Mouse (Mus musculus) intestine, embryonic 15.5 days (tissue): ENCODE measurements around the gene Tbcel. TPM values are rescaled to one million over a fixed set of nuclear protein-coding genes. Genes with fewer than 3 reads are reported as not detected.

Experiments used
- ATAC-seq: fragments of 200-750 bp; cut with Nextera tagmentation; 2 replicates; pipeline ENCODE4 v1.8.0; 2017; ENCODE audit warnings: moderate TSS enrichment, moderate library complexity
- H3K27ac ChIP-seq: fragments of 300-500 bp; sonication (generic); 2 replicates; pipeline ENCODE4 v1.5.1; 2015; ENCODE audit warnings: mild to moderate bottlenecking, inconsistent platforms
- H3K27me3 ChIP-seq: fragments of 300-500 bp; sonication (generic); replicated peaks from 2 replicates; pipeline ENCODE4 v1.6.1; 2015; ENCODE audit warnings: inconsistent platforms
- H3K36me3 ChIP-seq: fragments of 300-500 bp; sonication (generic); 2 replicates; pipeline ENCODE4 v1.6.1; 2015; ENCODE audit warnings: inconsistent platforms
- H3K4me1 ChIP-seq: fragments of 300-500 bp; sonication (generic); replicated peaks from 2 replicates; pipeline ENCODE4 v1.6.1; 2015; ENCODE audit warnings: inconsistent platforms
- H3K4me2 ChIP-seq: fragments of 300-500 bp; sonication (generic); replicated peaks from 2 replicates; pipeline ENCODE4 v1.6.1; 2015; ENCODE audit warnings: mild to moderate bottlenecking, inconsistent platforms
- H3K4me3 ChIP-seq: fragments of 300-500 bp; sonication (generic); replicated peaks from 2 replicates; pipeline ENCODE4 v1.5.1; 2015; ENCODE audit warnings: inconsistent platforms
- H3K9ac ChIP-seq: fragments of 300-500 bp; sonication (generic); 2 replicates; pipeline ENCODE4 v1.6.1; 2015; ENCODE audit warnings: inconsistent platforms
- H3K9me3 ChIP-seq: fragments of 300-500 bp; sonication (generic); 2 replicates; pipeline ENCODE4 v1.6.1; 2016; ENCODE audit warnings: inconsistent platforms
- WGBS: fragments of 180-500 bp; shearing (Covaris S2); methylation state at CpG from one replicate; pipeline ENCODE4 v1.1.7; 2015; 5-methylcytosine and 5-hydroxymethylcytosine counted together
- polyA plus RNA-seq: library from polyadenylated mRNA; unstranded; fragments of >200 nt; fragmentation: Nextera tagmentation; extraction: Ambion mirVana; gene quantifications from 2 replicates; pipeline ENCODE4 v1.2.1, GENCODE M21; 2015

The Tbcel gene
- polyA plus RNA-seq, 1 experiment from 2014 or later = 4.5 TPM

DNA sequence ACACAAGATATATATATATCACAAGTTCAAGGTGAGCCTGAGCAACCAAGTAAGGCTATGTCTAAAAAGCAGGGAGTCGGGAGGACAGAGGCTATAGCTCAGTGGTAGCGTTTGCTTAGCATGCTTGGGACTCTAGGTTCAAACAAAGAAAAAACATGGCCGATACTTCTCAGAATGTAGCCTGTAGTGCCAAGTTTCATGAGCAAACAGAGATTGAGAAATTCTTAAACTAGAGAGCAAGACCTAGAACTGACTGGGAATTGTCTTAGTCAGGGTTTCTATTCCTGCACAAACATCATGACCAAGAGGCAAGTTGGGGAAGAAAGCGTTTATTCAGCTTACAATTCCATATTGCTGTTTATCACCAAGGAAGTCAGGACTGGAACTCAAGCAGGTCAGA, 31.4 kb downstream of the Tbcel start:
- no peaks in the 10 kb centered on the region for H3K27me3 ChIP-seq
- no peak for ATAC-seq
- 80% methylated on average over 4 of the region's 4 CpGs for WGBS

DNA sequence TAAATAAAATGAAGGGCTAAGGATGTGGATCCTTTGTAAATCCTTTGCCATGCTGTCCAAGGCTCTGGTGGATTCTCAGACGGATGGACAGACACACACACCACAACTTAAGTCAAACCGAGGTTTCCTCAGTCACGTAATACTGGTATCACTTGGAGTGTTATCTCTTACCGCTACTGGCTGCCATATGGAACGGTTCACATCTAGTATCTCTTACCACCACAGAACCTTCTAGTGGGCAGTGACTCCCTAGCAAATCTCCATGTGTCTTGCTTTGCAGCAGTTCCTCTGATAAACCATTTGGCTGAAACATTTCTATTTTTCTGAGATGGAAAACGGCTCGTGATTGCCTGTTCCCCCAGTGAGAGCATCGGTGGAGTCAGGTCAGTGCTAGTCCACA, 33.4 kb downstream of the Tbcel start:
- H3K4me1 ChIP-seq = peaks cover 14% of the 10 kb centered on the region; the same call in 1 of the 2 replicates
- H3K27ac ChIP-seq = no peak overlapping the region
- ATAC-seq = no peak
- H3K9me3 ChIP-seq = no peaks in the 10 kb centered on the region
- no peaks in the 10 kb centered on the region for H3K36me3 ChIP-seq
- 84% methylated on average over 8 of the region's 8 CpGs for WGBS
- no peaks in the 10 kb centered on the region for H3K27me3 ChIP-seq
- H3K4me2 ChIP-seq = no peak overlapping the region
- H3K9ac ChIP-seq = no peak overlapping the region
- H3K4me3 ChIP-seq = no peak overlapping the region

More for the DNA sequence above, 31.4 kb downstream of the Tbcel start:
- Histone ChIP-seq H3K9me3 (no peaks in the 10 kb centered on the region), H3K27ac (no peak overlapping the region), H3K4me3 (no peak overlapping the region), H3K4me2 (no peak overlapping the region), H3K4me1 (peaks cover 8% of the 10 kb centered on the region; the same call in 1 of the 2 replicates), H3K9ac (no peak overlapping the region), H3K36me3 (no peaks in the 10 kb centered on the region)

DNA sequence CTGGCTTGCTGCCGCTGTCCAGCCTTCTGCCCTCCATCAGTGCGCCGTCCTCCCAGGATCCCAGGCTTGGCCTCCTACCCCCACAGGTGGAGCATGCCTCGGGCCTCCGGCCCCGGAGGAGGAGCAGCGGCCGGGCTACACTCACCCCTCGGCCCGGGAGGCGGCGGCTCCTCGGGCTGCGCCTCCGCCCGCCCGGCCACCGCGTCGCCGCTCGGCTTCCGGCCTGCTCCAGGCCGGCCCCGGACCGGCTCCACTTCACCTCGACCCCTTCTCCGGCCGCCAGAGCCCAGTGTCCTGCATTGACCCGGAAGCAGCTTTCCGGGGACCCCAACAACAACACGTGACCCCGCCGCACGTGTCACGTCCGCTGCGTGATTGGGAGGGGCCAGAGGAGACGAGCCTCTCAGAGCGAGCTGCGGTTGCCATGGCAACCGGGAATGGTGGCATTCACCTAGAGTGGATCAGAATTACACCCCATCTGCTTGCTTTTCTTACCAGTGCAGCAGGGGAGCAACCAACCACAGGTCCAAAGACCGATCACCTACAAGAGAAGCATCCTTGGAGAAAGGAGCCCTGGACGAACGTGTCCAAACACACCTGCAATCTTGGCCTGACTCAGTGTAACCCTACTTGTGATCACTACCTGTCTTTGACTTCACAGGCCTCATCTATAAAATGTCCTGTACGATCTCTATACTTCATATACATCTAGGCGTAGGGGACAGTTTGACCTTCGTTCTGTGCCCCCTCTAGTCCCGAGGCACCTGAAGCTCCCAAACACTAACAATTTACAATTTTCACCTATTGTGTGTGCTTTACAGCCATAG, 35.5 kb downstream of the Tbcel start:
- WGBS = 6% methylated on average over 49 of the region's 49 CpGs
- peak; percentile 92 for ATAC-seq
- no peaks in the 10 kb centered on the region for H3K27me3 ChIP-seq
- no peaks in the 10 kb centered on the region for H3K9me3 ChIP-seq
- H3K4me2 ChIP-seq = peak overlapping the region; percentile 85
- H3K4me3 ChIP-seq = peak overlapping the region; percentile 98
- peak overlapping the region; percentile 84 for H3K9ac ChIP-seq
- H3K36me3 ChIP-seq = no peaks in the 10 kb centered on the region
- peaks cover 19% of the 10 kb centered on the region; the same call in 1 of the 2 replicates for H3K4me1 ChIP-seq
- H3K27ac ChIP-seq = peak overlapping the region; percentile 70

DNA sequence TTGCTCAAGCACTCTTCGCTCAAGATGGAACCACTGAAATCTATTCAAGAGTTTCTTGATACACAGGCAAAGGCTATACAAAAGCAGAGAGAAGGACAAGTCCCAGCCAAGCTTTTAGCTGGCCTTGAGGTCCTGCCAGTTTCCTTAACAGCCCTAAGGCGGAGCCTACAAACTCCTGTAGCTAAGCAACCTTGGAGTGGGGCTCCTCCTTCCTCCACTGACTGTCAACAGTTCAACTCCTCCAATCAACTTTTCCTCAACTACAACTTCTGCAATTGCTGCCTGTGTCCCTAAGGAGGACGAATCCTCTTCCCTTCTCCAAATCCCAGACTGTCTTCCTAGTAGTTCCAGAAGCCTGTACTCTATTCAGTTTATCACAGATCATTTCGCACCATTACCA, 36.4 kb downstream of the Tbcel start:
- 47% methylated on average over 4 of the region's 4 CpGs for WGBS
- peak; percentile 64 for ATAC-seq
- peak overlapping the region; percentile 98 for H3K4me3 ChIP-seq
- H3K36me3 ChIP-seq = no peaks in the 10 kb centered on the region
- H3K9me3 ChIP-seq = no peaks in the 10 kb centered on the region
- H3K27me3 ChIP-seq = no peaks in the 10 kb centered on the region
- peaks cover 22% of the 10 kb centered on the region; the same call in 1 of the 2 replicates for H3K4me1 ChIP-seq
- no peak overlapping the region for H3K27ac ChIP-seq
- peak overlapping the region; percentile 85 for H3K4me2 ChIP-seq
- peak overlapping the region; percentile 84 for H3K9ac ChIP-seq

DNA sequence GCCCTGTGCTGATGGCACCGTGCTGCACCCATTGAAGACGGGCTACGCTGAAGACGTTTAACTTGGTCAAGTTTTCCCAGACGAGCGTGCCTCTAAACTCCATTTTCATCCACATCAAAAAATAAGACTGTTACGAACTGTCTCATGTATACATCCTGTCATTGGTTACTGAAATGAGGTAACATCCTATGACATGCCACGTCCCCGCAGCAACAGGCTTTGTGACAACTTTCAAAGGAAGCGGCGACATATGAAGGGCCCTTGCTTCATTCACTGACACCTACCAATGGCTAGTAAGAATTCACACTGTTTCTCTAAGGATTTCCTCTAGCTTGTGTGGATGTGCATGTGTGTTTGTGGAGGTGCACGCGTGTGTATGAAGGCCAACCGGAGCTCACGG, 38.3 kb downstream of the Tbcel start:
- no peak overlapping the region for H3K4me3 ChIP-seq
- no peak overlapping the region for H3K4me2 ChIP-seq
- no peak for ATAC-seq
- peaks cover 22% of the 10 kb centered on the region; the same call in 1 of the 2 replicates for H3K4me1 ChIP-seq
- 95% methylated on average over 15 of the region's 15 CpGs for WGBS
- no peak overlapping the region for H3K9ac ChIP-seq
- H3K27me3 ChIP-seq = no peaks in the 10 kb centered on the region
- no peak overlapping the region for H3K27ac ChIP-seq
- H3K9me3 ChIP-seq = no peaks in the 10 kb centered on the region
- H3K36me3 ChIP-seq = no peaks in the 10 kb centered on the region

DNA sequence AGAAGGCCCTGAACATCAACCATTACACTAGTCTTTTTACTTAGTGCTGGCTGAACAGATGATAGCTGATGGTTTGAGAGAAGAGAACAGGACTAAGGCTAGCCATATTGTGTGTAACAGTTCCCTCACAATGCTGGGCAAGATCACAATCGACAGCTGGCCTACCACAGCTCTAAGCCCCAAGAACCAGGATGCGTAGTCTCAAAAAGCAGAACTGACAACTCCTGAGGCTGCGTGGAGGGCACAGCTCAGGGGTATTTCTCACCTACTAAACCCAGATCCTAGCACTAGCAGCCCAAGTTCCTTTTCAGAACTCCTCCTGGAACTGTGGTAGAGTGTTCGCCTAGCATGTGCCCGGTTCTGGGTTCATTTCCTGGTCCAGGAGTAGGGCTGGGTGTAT, 39.2 kb downstream of the Tbcel start:
- H3K4me2 ChIP-seq = no peak overlapping the region
- no peak overlapping the region for H3K9ac ChIP-seq
- H3K36me3 ChIP-seq = no peaks in the 10 kb centered on the region
- H3K27ac ChIP-seq = no peak overlapping the region
- peaks cover 26% of the 10 kb centered on the region; the same call in 1 of the 2 replicates for H3K4me1 ChIP-seq
- no peak overlapping the region for H3K4me3 ChIP-seq
- WGBS = 90% methylated on average over 5 of the region's 5 CpGs
- ATAC-seq = no peak
- no peaks in the 10 kb centered on the region for H3K9me3 ChIP-seq
- no peaks in the 10 kb centered on the region for H3K27me3 ChIP-seq

DNA sequence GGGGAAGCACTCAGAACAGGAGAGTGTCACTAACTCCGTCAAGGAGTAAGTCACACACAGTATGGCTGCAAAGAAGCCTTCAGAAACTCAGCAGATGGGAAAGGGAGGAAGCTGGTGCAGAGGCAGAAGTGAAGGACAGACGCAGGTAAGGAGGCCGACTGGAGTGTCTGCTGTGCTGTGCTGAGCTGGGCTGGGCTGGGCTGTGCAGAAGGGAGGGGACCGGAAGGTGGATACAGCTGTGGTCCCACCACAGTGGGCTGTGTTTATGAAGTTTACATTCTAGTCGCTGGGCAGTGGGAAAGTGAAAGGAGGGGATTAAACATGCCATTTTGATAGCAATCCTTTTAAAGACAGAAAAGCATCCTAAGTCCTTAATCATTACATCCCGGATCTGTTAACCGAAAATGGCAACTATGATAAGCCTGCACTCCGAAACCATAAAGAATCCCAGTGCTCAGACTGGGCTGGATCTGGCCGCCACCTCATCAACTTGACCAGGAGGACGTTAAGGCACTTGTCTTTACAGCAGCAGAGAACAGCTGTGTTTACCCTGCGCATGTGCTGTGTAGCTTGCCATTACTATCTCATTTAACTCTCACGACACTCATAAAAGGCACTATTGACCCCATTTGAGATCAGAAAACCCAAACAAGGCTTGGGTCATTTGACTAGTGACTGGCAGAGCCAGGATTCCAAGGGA, 40.3 kb downstream of the Tbcel start:
- no peak for ATAC-seq
- Histone ChIP-seq H3K4me1 (peaks cover 27% of the 10 kb centered on the region; the same call in 1 of the 2 replicates), H3K27ac (no peak overlapping the region), H3K9me3 (no peaks in the 10 kb centered on the region), H3K9ac (no peak overlapping the region), H3K4me3 (no peak overlapping the region), H3K27me3 (no peaks in the 10 kb centered on the region), H3K4me2 (0 out of 2 replicates have a peak overlapping the region, but pooled peaks have one; percentile 10), H3K36me3 (no peaks in the 10 kb centered on the region)
- 52% methylated on average over 12 of the region's 12 CpGs for whole genome bisulfite sequencing

DNA sequence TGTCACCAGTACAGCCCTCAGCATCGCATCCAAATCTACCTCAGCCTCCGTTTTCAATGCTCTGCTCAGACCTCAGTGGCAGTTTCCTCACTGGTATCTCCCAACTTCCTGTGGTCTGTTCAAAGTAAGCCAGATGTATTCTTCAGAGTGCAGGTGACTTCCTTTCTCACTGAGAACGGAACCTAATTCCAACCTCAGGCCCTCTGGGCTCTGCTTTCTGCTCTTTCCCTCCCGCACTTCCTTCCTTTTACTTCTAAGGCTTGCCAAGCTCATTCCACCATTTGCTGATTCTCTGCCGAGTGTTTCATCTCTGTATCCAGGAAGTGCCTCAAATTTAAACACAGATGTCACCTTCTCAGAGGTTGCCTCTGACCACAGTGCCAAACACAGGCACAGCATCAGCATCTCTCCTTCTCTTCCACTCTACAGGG, 41.9 kb downstream of the Tbcel start:
- H3K9ac ChIP-seq = no peak overlapping the region
- no peak overlapping the region for H3K4me2 ChIP-seq
- H3K27me3 ChIP-seq = no peaks in the 10 kb centered on the region
- no peaks in the 10 kb centered on the region for H3K9me3 ChIP-seq
- no peak overlapping the region for H3K4me3 ChIP-seq
- H3K27ac ChIP-seq = no peak overlapping the region
- ATAC-seq = no peak
- no peaks in the 10 kb centered on the region for H3K36me3 ChIP-seq
- H3K4me1 ChIP-seq = 0 out of 2 replicates have a peak, but pooled peaks cover 22% of the 10 kb centered on the region
- 68% methylated on average over 5 of the region's 5 CpGs for WGBS

DNA sequence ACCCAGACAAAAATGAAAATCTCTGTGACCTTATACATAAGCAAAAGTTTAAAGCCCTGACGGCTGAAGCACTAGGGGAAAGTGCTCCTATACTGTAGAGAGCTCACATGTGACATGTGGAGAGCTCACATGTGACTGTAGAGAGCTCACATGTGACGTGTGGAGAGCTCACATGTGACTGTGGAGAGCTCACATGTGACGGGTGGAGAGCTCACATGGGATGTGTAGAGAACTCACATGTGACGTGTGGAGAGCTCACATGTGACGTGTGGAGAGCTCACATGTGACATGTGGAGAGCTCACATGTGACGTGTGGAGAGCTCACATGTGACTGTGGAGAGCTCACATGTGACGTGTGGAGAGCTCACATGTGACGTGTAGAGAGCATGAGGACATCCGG, 43.4 kb downstream of the Tbcel start:
- Histone ChIP-seq H3K4me3 (no peak overlapping the region), H3K4me1 (0 out of 2 replicates have a peak, but pooled peaks cover 20% of the 10 kb centered on the region), H3K36me3 (no peaks in the 10 kb centered on the region), H3K9me3 (no peaks in the 10 kb centered on the region), H3K27me3 (no peaks in the 10 kb centered on the region), H3K27ac (no peak overlapping the region), H3K9ac (no peak overlapping the region), H3K4me2 (no peak overlapping the region)
- WGBS = 90% methylated on average over 9 of the region's 9 CpGs
- no peak for ATAC-seq

DNA sequence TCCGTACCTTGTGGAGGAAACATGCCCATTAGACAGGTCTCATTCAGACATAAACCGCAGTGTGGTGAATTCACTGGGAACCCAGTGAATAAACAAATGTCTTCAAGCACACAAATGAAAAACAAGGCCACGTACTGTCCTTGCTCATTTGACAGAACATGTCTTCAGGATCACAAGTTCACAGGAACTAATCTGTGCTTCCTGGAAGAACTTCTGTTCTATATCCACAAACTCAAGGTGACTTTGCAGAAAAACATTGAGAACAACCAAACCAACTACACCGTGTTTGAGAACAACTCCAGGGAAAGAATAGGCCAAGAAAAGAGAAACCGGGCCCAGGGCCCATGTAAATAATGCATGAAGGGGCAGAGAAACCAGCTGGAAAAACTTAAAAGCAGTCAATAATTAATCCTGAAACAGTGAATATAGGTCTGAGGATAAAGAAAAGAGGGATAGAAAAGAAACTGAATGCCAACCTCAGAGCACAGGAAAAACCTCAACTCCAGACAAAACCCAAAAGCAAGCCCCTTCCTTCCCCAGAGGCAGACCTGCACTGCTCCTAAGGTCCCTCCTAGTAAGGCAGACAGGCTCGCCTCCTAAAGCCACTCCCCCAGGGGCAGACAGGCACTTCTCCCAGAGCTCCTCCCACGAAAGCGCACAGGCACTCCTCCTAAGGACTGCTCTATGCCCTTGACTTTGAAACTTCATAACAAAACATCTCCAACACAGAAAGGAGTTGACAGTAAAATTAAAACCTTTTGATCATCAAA, 44.2 kb downstream of the Tbcel start:
- WGBS = 41% methylated on average over 8 of the region's 8 CpGs
- Histone ChIP-seq H3K9ac (no peak overlapping the region), H3K27ac (no peak overlapping the region), H3K36me3 (no peaks in the 10 kb centered on the region), H3K27me3 (no peaks in the 10 kb centered on the region), H3K4me3 (no peak overlapping the region), H3K4me1 (0 out of 2 replicates have a peak, but pooled peaks cover 20% of the 10 kb centered on the region), H3K4me2 (no peak overlapping the region), H3K9me3 (no peaks in the 10 kb centered on the region)
- peak; percentile 93 for ATAC-seq

DNA sequence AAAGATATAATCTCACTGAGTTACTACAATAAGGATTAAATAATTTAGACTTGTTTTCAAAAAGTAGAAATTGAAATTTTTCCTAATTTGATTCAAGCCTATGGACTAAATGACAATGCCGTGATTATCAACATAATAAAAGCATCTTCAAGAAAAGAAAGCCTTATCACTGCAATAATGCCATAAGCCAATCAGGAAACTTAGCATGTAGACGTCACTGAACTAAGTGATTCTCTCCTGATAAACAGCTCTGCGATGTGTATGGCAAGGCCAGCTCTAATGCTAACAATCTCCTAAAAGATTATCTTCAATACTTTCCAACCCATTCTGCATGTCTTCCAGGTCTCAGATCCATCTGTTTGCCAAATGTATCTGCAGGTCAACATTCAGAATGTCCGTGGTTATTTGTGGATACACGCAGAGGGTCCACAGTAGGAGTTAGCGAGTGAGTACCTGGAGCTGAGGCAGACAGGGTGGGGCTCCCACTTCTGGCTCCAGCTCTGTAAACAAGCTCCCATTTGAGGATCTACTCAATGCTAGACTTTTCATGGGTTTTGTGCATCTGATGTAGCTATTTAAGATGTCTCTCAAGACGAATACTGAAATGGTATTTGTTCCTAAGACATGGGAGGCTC, 44.9 kb downstream of the Tbcel start:
- Histone ChIP-seq H3K4me3 (no peak overlapping the region), H3K27ac (no peak overlapping the region), H3K27me3 (no peaks in the 10 kb centered on the region), H3K36me3 (no peaks in the 10 kb centered on the region), H3K4me2 (no peak overlapping the region), H3K9ac (no peak overlapping the region), H3K9me3 (no peaks in the 10 kb centered on the region), H3K4me1 (0 out of 2 replicates have a peak, but pooled peaks cover 23% of the 10 kb centered on the region)
- ATAC-seq = no peak
- WGBS = 70% methylated on average over 7 of the region's 7 CpGs
